Mouse (Mus musculus): Measurements from ENCODE around the gene Ccdc9b. TPM values are rescaled to one million over a fixed set of nuclear protein-coding genes. Genes with fewer than 3 reads are reported as not detected.

Ccdc9b gene
- polyA plus RNA-seq (2014; fragmentation: Nextera tagmentation; extraction: Ambion mirVana) = 1.0 and 1.3 TPM in 2 replicates

- no peaks in the 10 kb centered on the region for H3K36me3 ChIP-seq (ENCODE audit: control insufficient read depth, insufficient read depth, low read length)
- peaks cover 32% of the 10 kb centered on the region for H3K4me1 ChIP-seq (ENCODE audit: control insufficient read depth, insufficient read depth, low read length)
- peak within 1 kb of the TSS; percentile 70 for H3K9ac ChIP-seq (ENCODE audit: low read depth, low read length)
- H3K27me3 ChIP-seq (ENCODE audit: control insufficient read depth, insufficient read depth, low read length) = peaks cover 16% of the 10 kb centered on the region
- peak; percentile 73 for ATAC-seq (replicated peaks; ENCODE audit: insufficient number of reproducible peaks, low FRiP score, low TSS enrichment)
- peak within 1 kb of the TSS; percentile 34 for H3K4me3 ChIP-seq (ENCODE audit: low read depth, low read length)
- WGBS (ENCODE audit: insufficient replicate concordance) = 6% methylated on average over 29 of the region's 29 CpGs
- H3K9me3 ChIP-seq (replicated peaks; ENCODE audit: control insufficient read depth, low read length) = no peaks in the 10 kb centered on the region
- H3K27ac ChIP-seq (ENCODE audit: low read depth, low read length) = peak within 1 kb of the TSS; percentile 94
- peak within 1 kb of the TSS; percentile 72 for H3K4me2 ChIP-seq
Measured at GRCm38 (mm10) chr2:118761906-118762783, at the start of gene Ccdc9b. Gene Ccdc9b, minus strand, starts transcription at chr2:118762661.

- H3K9ac ChIP-seq (ENCODE audit: low read depth, low read length) = no peak overlapping the region
- no peaks in the 10 kb centered on the region for H3K36me3 ChIP-seq (ENCODE audit: control insufficient read depth, insufficient read depth, low read length)
- no peaks in the 10 kb centered on the region for H3K9me3 ChIP-seq (replicated peaks; ENCODE audit: control insufficient read depth, low read length)
- H3K27ac ChIP-seq (ENCODE audit: low read depth, low read length) = no peak overlapping the region
- H3K4me2 ChIP-seq = no peak overlapping the region
- 18% methylated on average over 2 of the region's 2 CpGs for WGBS (ENCODE audit: insufficient replicate concordance)
- no peaks in the 10 kb centered on the region for H3K27me3 ChIP-seq (ENCODE audit: control insufficient read depth, insufficient read depth, low read length)
- ATAC-seq (replicated peaks; ENCODE audit: insufficient number of reproducible peaks, low FRiP score, low TSS enrichment) = no peak
- H3K4me1 ChIP-seq (ENCODE audit: control insufficient read depth, insufficient read depth, low read length) = peaks cover 7% of the 10 kb centered on the region
- H3K4me3 ChIP-seq (ENCODE audit: low read depth, low read length) = no peak overlapping the region
Measured at GRCm38 (mm10) chr2:118810861-118811260, 48.4 kb upstream of the Ccdc9b start.

- no peaks in the 10 kb centered on the region for H3K27me3 ChIP-seq (ENCODE audit: control insufficient read depth, insufficient read depth, low read length)
- no peaks in the 10 kb centered on the region for H3K36me3 ChIP-seq (ENCODE audit: control insufficient read depth, insufficient read depth, low read length)
- peaks cover 2% of the 10 kb centered on the region; the same call in 1 of the 2 replicates for H3K4me1 ChIP-seq (ENCODE audit: control insufficient read depth, insufficient read depth, low read length)
- no peaks in the 10 kb centered on the region for H3K9me3 ChIP-seq (replicated peaks; ENCODE audit: control insufficient read depth, low read length)
- no peak for ATAC-seq (replicated peaks; ENCODE audit: insufficient number of reproducible peaks, low FRiP score, low TSS enrichment)
- H3K4me2 ChIP-seq = no peak overlapping the region
- no peak overlapping the region for H3K9ac ChIP-seq (ENCODE audit: low read depth, low read length)
- H3K4me3 ChIP-seq (ENCODE audit: low read depth, low read length) = no peak overlapping the region
- WGBS (ENCODE audit: insufficient replicate concordance) = 56% methylated on average over 4 of the region's 4 CpGs
- no peak overlapping the region for H3K27ac ChIP-seq (ENCODE audit: low read depth, low read length)
Measured at GRCm38 (mm10) chr2:118806860-118807259, 44.4 kb upstream of the Ccdc9b start.

GRCm38 (mm10) chr2:118805756-118806155 lies 43.3 kb upstream of the Ccdc9b start:
- H3K4me2 ChIP-seq = no peak overlapping the region
- H3K36me3 ChIP-seq (ENCODE audit: control insufficient read depth, insufficient read depth, low read length) = no peaks in the 10 kb centered on the region
- ATAC-seq (replicated peaks; ENCODE audit: insufficient number of reproducible peaks, low FRiP score, low TSS enrichment) = no peak
- H3K4me3 ChIP-seq (ENCODE audit: low read depth, low read length) = no peak overlapping the region
- H3K27me3 ChIP-seq (ENCODE audit: control insufficient read depth, insufficient read depth, low read length) = no peaks in the 10 kb centered on the region
- no peaks in the 10 kb centered on the region for H3K9me3 ChIP-seq (replicated peaks; ENCODE audit: control insufficient read depth, low read length)
- no peak overlapping the region for H3K9ac ChIP-seq (ENCODE audit: low read depth, low read length)
- no peak overlapping the region for H3K27ac ChIP-seq (ENCODE audit: low read depth, low read length)
- 13% methylated on average over 3 of the region's 3 CpGs for WGBS (ENCODE audit: insufficient replicate concordance)
- H3K4me1 ChIP-seq (ENCODE audit: control insufficient read depth, insufficient read depth, low read length) = peaks cover 2% of the 10 kb centered on the region; the same call in 1 of the 2 replicates

GRCm38 (mm10) chr2:118805137-118805536 lies 42.7 kb upstream of the Ccdc9b start:
- no peaks in the 10 kb centered on the region for H3K36me3 ChIP-seq (ENCODE audit: control insufficient read depth, insufficient read depth, low read length)
- no peak overlapping the region for H3K4me3 ChIP-seq (ENCODE audit: low read depth, low read length)

GRCm38 (mm10) chr2:118804474-118804873 lies 42.0 kb upstream of the Ccdc9b start:
- no peak for ATAC-seq (replicated peaks; ENCODE audit: insufficient number of reproducible peaks, low FRiP score, low TSS enrichment)
- Histone ChIP-seq H3K9ac (ENCODE audit: low read depth, low read length) (no peak overlapping the region), H3K27me3 (ENCODE audit: control insufficient read depth, insufficient read depth, low read length) (no peaks in the 10 kb centered on the region), H3K9me3 (replicated peaks; ENCODE audit: control insufficient read depth, low read length) (no peaks in the 10 kb centered on the region), H3K27ac (ENCODE audit: low read depth, low read length) (no peak overlapping the region), H3K4me2 (no peak overlapping the region), H3K4me1 (ENCODE audit: control insufficient read depth, insufficient read depth, low read length) (peaks cover 2% of the 10 kb centered on the region; the same call in 1 of the 2 replicates), H3K36me3 (ENCODE audit: control insufficient read depth, insufficient read depth, low read length) (no peaks in the 10 kb centered on the region), H3K4me3 (ENCODE audit: low read depth, low read length) (no peak overlapping the region)
- 67% methylated on average over 2 of the region's 2 CpGs for WGBS (ENCODE audit: insufficient replicate concordance)

More at GRCm38 (mm10) chr2:118805137-118805536, 42.7 kb upstream of the Ccdc9b start:
- H3K27me3 ChIP-seq (ENCODE audit: control insufficient read depth, insufficient read depth, low read length) = no peaks in the 10 kb centered on the region
- no peak for ATAC-seq (replicated peaks; ENCODE audit: insufficient number of reproducible peaks, low FRiP score, low TSS enrichment)
- H3K9me3 ChIP-seq (replicated peaks; ENCODE audit: control insufficient read depth, low read length) = no peaks in the 10 kb centered on the region
- no peak overlapping the region for H3K4me2 ChIP-seq
- no peak overlapping the region for H3K27ac ChIP-seq (ENCODE audit: low read depth, low read length)
- peaks cover 2% of the 10 kb centered on the region; the same call in 1 of the 2 replicates for H3K4me1 ChIP-seq (ENCODE audit: control insufficient read depth, insufficient read depth, low read length)
- no peak overlapping the region for H3K9ac ChIP-seq (ENCODE audit: low read depth, low read length)
- WGBS (ENCODE audit: insufficient replicate concordance) = 19% methylated on average over 3 of the region's 3 CpGs

- Histone ChIP-seq H3K4me2 (no peak overlapping the region), H3K9ac (ENCODE audit: low read depth, low read length) (no peak overlapping the region), H3K4me3 (ENCODE audit: low read depth, low read length) (no peak overlapping the region), H3K4me1 (ENCODE audit: control insufficient read depth, insufficient read depth, low read length) (peaks cover 2% of the 10 kb centered on the region; the same call in 1 of the 2 replicates), H3K36me3 (ENCODE audit: control insufficient read depth, insufficient read depth, low read length) (no peaks in the 10 kb centered on the region), H3K9me3 (replicated peaks; ENCODE audit: control insufficient read depth, low read length) (no peaks in the 10 kb centered on the region), H3K27me3 (ENCODE audit: control insufficient read depth, insufficient read depth, low read length) (no peaks in the 10 kb centered on the region), H3K27ac (ENCODE audit: low read depth, low read length) (no peak overlapping the region)
- WGBS (ENCODE audit: insufficient replicate concordance) = 59% methylated on average over 4 of the region's 4 CpGs
- ATAC-seq (replicated peaks; ENCODE audit: insufficient number of reproducible peaks, low FRiP score, low TSS enrichment) = no peak
Measured at GRCm38 (mm10) chr2:118802542-118803118, 40.2 kb upstream of the Ccdc9b start.

GRCm38 (mm10) chr2:118793636-118794035 lies 31.2 kb upstream of the Ccdc9b start:
- Histone ChIP-seq H3K27ac (ENCODE audit: low read depth, low read length) (no peak overlapping the region), H3K27me3 (ENCODE audit: control insufficient read depth, insufficient read depth, low read length) (peaks cover 17% of the 10 kb centered on the region), H3K9ac (ENCODE audit: low read depth, low read length) (no peak overlapping the region), H3K36me3 (ENCODE audit: control insufficient read depth, insufficient read depth, low read length) (no peaks in the 10 kb centered on the region), H3K9me3 (replicated peaks; ENCODE audit: control insufficient read depth, low read length) (no peaks in the 10 kb centered on the region), H3K4me2 (no peak overlapping the region), H3K4me3 (ENCODE audit: low read depth, low read length) (no peak overlapping the region), H3K4me1 (ENCODE audit: control insufficient read depth, insufficient read depth, low read length) (peaks cover 10% of the 10 kb centered on the region; the same call in 1 of the 2 replicates)
- ATAC-seq (replicated peaks; ENCODE audit: insufficient number of reproducible peaks, low FRiP score, low TSS enrichment) = no peak
- 75% methylated on average over 4 of the region's 4 CpGs for WGBS (ENCODE audit: insufficient replicate concordance)

All from heart, embryonic 11.5 days (tissue).